Mouse (Mus musculus) thymus, postnatal 4 days (tissue): Measurements from ENCODE around the gene Ndufaf3.
A peak's percentile ranks its signal among the peaks of the same experiment; 100 is the strongest.

Experiments used
- DNase-seq: peaks from one replicate; pipeline ENCODE4 v3.0.0; 2021

Ndufaf3 gene

DNA sequence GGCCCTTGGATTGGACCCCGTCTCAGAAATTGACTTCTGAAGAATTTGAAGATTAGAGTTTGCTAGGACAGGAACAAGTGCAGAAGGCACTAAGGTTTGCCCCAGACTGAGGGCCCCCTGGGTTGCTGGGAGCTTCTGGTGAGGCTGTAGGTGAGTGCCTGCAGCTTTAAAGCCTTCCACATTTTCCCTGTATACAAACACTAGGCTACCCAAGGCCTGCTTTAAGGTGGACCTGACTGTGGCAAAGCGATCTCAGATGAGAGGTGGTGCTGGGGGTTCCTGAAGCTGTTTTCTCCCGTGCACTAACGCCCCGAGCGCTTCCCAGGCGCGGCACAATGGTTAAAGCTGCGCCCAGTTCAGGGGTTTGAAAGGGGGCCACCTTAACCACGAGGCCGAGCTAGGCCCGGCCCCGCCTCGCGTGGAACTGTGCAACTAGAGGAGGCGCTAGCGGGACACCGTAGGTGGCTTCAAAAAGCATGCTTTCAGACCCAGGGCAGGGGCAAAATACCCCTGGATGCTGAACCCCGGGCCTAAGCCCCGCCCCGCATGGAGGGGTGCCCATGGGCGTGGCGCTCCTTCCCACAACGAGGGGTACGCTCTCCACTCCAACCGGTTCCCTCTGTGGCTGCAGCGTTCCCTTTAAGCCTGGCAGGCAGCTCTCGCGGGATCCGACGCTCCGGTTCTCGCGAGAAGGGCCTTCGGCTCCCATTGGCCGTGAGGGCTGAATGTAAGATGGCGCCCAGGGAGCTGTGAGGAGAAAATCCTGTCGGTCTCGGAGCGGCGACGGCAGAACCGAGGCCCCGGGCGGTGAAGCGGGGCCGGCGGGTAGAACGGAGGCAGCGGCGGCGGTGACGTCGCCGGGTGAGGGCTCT lies 50.6 kb downstream of the Ndufaf3 start, which contains the start of gene Qrich1:
Gene Qrich1, plus strand, starts transcription at position 427 of the 872 bp plus-strand sequence.
- peak; percentile 96 for DNase-seq
